Mouse (Mus musculus): ENCODE results near the gene Asna1. TPM values are rescaled to one million over a fixed set of nuclear protein-coding genes. Genes with fewer than 3 reads are reported as not detected.

Gene Asna1
- total and polyA plus RNA-seq, 3 experiments: 104 to 136 (median 110) TPM

GRCm38 (mm10) chr8:85036381-85036717 is 11.3 kb upstream of the Asna1 start:
- H3K4me3 ChIP-seq (ENCODE audit: low read depth, low read length): peak overlapping the region; percentile 90
- no peaks in the 10 kb centered on the region for H3K9me3 ChIP-seq (replicated peaks)
- no peak for TF ChIP-seq CTCF (IDR thresholded peaks at IDR 0.05; ENCODE audit: low read depth, low read length)
- no peak for TF ChIP-seq GATA1 (IDR thresholded peaks at IDR 0.05; ENCODE audit: borderline replicate concordance, low read length)
- no peak for TF ChIP-seq POLR2AphosphoS5 (IDR thresholded peaks at IDR 0.05; ENCODE audit: insufficient replicate concordance, low read depth, low read length)
- TF ChIP-seq TAL1 (conservative IDR thresholded peaks at IDR 0.05; ENCODE audit: low read depth, low read length): no peak
- no peak for TF ChIP-seq GATA2 (IDR thresholded peaks at IDR 0.05; ENCODE audit: borderline replicate concordance, low read depth, low read length)
- no peak for ATAC-seq (ENCODE audit: extremely low read depth, insufficient number of reproducible peaks, low FRiP score, poor library complexity, severe bottlenecking)
- H3K36me3 ChIP-seq (replicated peaks): peaks cover 62% of the 10 kb centered on the region
- H3K4me1 ChIP-seq (ENCODE audit: insufficient read depth, low read depth, low read length): peaks cover 59% of the 10 kb centered on the region
- no peak for DNase-seq (ENCODE audit: low spot score)
- H3K27me3 ChIP-seq (ENCODE audit: insufficient read depth, low read length): no peaks in the 10 kb centered on the region

GRCm38 (mm10) chr8:85035728-85036310 is 10.7 kb upstream of the Asna1 start:
- no peak for TF ChIP-seq CTCF (IDR thresholded peaks at IDR 0.05; ENCODE audit: low read depth, low read length)
- TF ChIP-seq TAL1 (conservative IDR thresholded peaks at IDR 0.05; ENCODE audit: low read depth, low read length): no peak
- no peak for TF ChIP-seq POLR2AphosphoS5 (IDR thresholded peaks at IDR 0.05; ENCODE audit: insufficient replicate concordance, low read depth, low read length)
- no peak for TF ChIP-seq GATA1 (IDR thresholded peaks at IDR 0.05; ENCODE audit: borderline replicate concordance, low read length)
- TF ChIP-seq GATA2 (IDR thresholded peaks at IDR 0.05; ENCODE audit: borderline replicate concordance, low read depth, low read length): no peak
- Histone ChIP-seq H3K4me3 (ENCODE audit: low read depth, low read length) (peak overlapping the region; percentile 90), H3K9me3 (replicated peaks) (no peaks in the 10 kb centered on the region), H3K27me3 (ENCODE audit: insufficient read depth, low read length) (no peaks in the 10 kb centered on the region), H3K36me3 (replicated peaks) (peaks cover 61% of the 10 kb centered on the region), H3K4me1 (ENCODE audit: insufficient read depth, low read depth, low read length) (peaks cover 57% of the 10 kb centered on the region)
- DNase-seq (ENCODE audit: low spot score) (no peak), ATAC-seq (ENCODE audit: extremely low read depth, insufficient number of reproducible peaks, low FRiP score, poor library complexity, severe bottlenecking) (no peak)

GRCm38 (mm10) chr8:85035165-85035727 is 10.2 kb upstream of the Asna1 start:
- no peaks in the 10 kb centered on the region for H3K27me3 ChIP-seq (ENCODE audit: insufficient read depth, low read length)
- H3K4me3 ChIP-seq (ENCODE audit: low read depth, low read length): peak overlapping the region; percentile 90
- ATAC-seq (ENCODE audit: extremely low read depth, insufficient number of reproducible peaks, low FRiP score, poor library complexity, severe bottlenecking) (no peak), DNase-seq (ENCODE audit: low spot score) (no peak)
- no peaks in the 10 kb centered on the region for H3K9me3 ChIP-seq (replicated peaks)
- no peak for TF ChIP-seq TAL1 (conservative IDR thresholded peaks at IDR 0.05; ENCODE audit: low read depth, low read length)
- no peak for TF ChIP-seq CTCF (IDR thresholded peaks at IDR 0.05; ENCODE audit: low read depth, low read length)
- peak; percentile 49; the same call in 1 of the 2 replicates for TF ChIP-seq POLR2AphosphoS5 (IDR thresholded peaks at IDR 0.05; ENCODE audit: insufficient replicate concordance, low read depth, low read length)
- no peak for TF ChIP-seq GATA1 (IDR thresholded peaks at IDR 0.05; ENCODE audit: borderline replicate concordance, low read length)
- no peak for TF ChIP-seq GATA2 (IDR thresholded peaks at IDR 0.05; ENCODE audit: borderline replicate concordance, low read depth, low read length)
- peaks cover 61% of the 10 kb centered on the region for H3K36me3 ChIP-seq (replicated peaks)
- peaks cover 56% of the 10 kb centered on the region for H3K4me1 ChIP-seq (ENCODE audit: insufficient read depth, low read depth, low read length)

- no peak overlapping the region for H3K4me3 ChIP-seq (ENCODE audit: low read depth, low read length)
- H3K4me1 ChIP-seq (ENCODE audit: insufficient read depth, low read depth, low read length): peaks cover 56% of the 10 kb centered on the region
- H3K9me3 ChIP-seq (replicated peaks): no peaks in the 10 kb centered on the region
- TF ChIP-seq GATA1 (IDR thresholded peaks at IDR 0.05; ENCODE audit: borderline replicate concordance, low read length) (no peak), TAL1 (conservative IDR thresholded peaks at IDR 0.05; ENCODE audit: low read depth, low read length) (no peak), GATA2 (IDR thresholded peaks at IDR 0.05; ENCODE audit: borderline replicate concordance, low read depth, low read length) (no peak), CTCF (IDR thresholded peaks at IDR 0.05; ENCODE audit: low read depth, low read length) (no peak), POLR2AphosphoS5 (IDR thresholded peaks at IDR 0.05; ENCODE audit: insufficient replicate concordance, low read depth, low read length) (no peak)
- DNase-seq (ENCODE audit: low spot score) (no peak), ATAC-seq (ENCODE audit: extremely low read depth, insufficient number of reproducible peaks, low FRiP score, poor library complexity, severe bottlenecking) (no peak)
- H3K36me3 ChIP-seq (replicated peaks): peaks cover 61% of the 10 kb centered on the region
- no peaks in the 10 kb centered on the region for H3K27me3 ChIP-seq (ENCODE audit: insufficient read depth, low read length)
Observed at GRCm38 (mm10) chr8:85034764-85035163, 9.7 kb upstream of the Asna1 start.

- Histone ChIP-seq H3K9me3 (replicated peaks) (no peaks in the 10 kb centered on the region), H3K4me1 (ENCODE audit: insufficient read depth, low read depth, low read length) (peaks cover 59% of the 10 kb centered on the region), H3K27me3 (ENCODE audit: insufficient read depth, low read length) (no peaks in the 10 kb centered on the region), H3K4me3 (ENCODE audit: low read depth, low read length) (no peak overlapping the region), H3K36me3 (replicated peaks) (peaks cover 64% of the 10 kb centered on the region)
- TF ChIP-seq CTCF (IDR thresholded peaks at IDR 0.05; ENCODE audit: low read depth, low read length): no peak
- TF ChIP-seq GATA2 (IDR thresholded peaks at IDR 0.05; ENCODE audit: borderline replicate concordance, low read depth, low read length): no peak
- TF ChIP-seq GATA1 (IDR thresholded peaks at IDR 0.05; ENCODE audit: borderline replicate concordance, low read length): no peak
- no peak for TF ChIP-seq TAL1 (conservative IDR thresholded peaks at IDR 0.05; ENCODE audit: low read depth, low read length)
- no peak for TF ChIP-seq POLR2AphosphoS5 (IDR thresholded peaks at IDR 0.05; ENCODE audit: insufficient replicate concordance, low read depth, low read length)
- no peak for DNase-seq (ENCODE audit: low spot score)
- ATAC-seq (ENCODE audit: extremely low read depth, insufficient number of reproducible peaks, low FRiP score, poor library complexity, severe bottlenecking): no peak
Observed at GRCm38 (mm10) chr8:85033867-85034266, 8.8 kb upstream of the Asna1 start.

- H3K36me3 ChIP-seq (replicated peaks): peaks cover 65% of the 10 kb centered on the region
- no peak overlapping the region for H3K4me3 ChIP-seq (ENCODE audit: low read depth, low read length)
- ATAC-seq (ENCODE audit: extremely low read depth, insufficient number of reproducible peaks, low FRiP score, poor library complexity, severe bottlenecking) (no peak), DNase-seq (ENCODE audit: low spot score) (no peak)
- TF ChIP-seq GATA1 (IDR thresholded peaks at IDR 0.05; ENCODE audit: borderline replicate concordance, low read length) (no peak), GATA2 (IDR thresholded peaks at IDR 0.05; ENCODE audit: borderline replicate concordance, low read depth, low read length) (no peak), POLR2AphosphoS5 (IDR thresholded peaks at IDR 0.05; ENCODE audit: insufficient replicate concordance, low read depth, low read length) (no peak), CTCF (IDR thresholded peaks at IDR 0.05; ENCODE audit: low read depth, low read length) (no peak), TAL1 (conservative IDR thresholded peaks at IDR 0.05; ENCODE audit: low read depth, low read length) (no peak)
- no peaks in the 10 kb centered on the region for H3K27me3 ChIP-seq (ENCODE audit: insufficient read depth, low read length)
- no peaks in the 10 kb centered on the region for H3K9me3 ChIP-seq (replicated peaks)
- H3K4me1 ChIP-seq (ENCODE audit: insufficient read depth, low read depth, low read length): peaks cover 70% of the 10 kb centered on the region
Observed at GRCm38 (mm10) chr8:85032622-85033311, 7.7 kb upstream of the Asna1 start.

Measured in G1E (cell line).